Comparison of ENCODE assay signal across 7 mouse cellular contexts in genomic region chr16:17759813-17760321, GRCm38 (mm10). TPM values are rescaled to one million over a fixed set of nuclear protein-coding genes. Genes with fewer than 3 reads are reported as not detected.
DNase-seq lines count a peak whose midpoint lies in the region; ATAC-seq and TF ChIP-seq lines count a peak whose summit lies in the region.

No protein-coding gene starts in this region.

- H3K27ac ChIP-seq in forebrain, embryonic 14.5 days (ENCODE audit: low read depth, low read length), result peak overlapping the region; percentile 79
- H3K27ac ChIP-seq in lung, embryonic 14.5 days (ENCODE audit: low read depth), result peak overlapping the region; percentile 68; the same call in 1 of the 2 replicates

- H3K9ac ChIP-seq in forebrain, embryonic 14.5 days (ENCODE audit: low read length), result peak overlapping the region; percentile 89
- H3K9ac ChIP-seq in lung, embryonic 14.5 days, result peak overlapping the region; percentile 87

- peak; percentile 46 for DNase-seq in R1 (ENCODE audit: low read depth, low spot score)
- peak; percentile 54 for DNase-seq in cerebellum, adult 11 months
- peak; percentile 45 for DNase-seq in forebrain, embryonic 14.5 days (ENCODE audit: low spot score)
- DNase-seq in heart, postnatal 36 days, result peak; percentile 52 to 70
- DNase-seq in layer of hippocampus, adult 18-20 months (ENCODE audit: low spot score in 2 of 2), result peak; percentile 15 to 47
- DNase-seq in lung, embryonic 14.5 days, result peak; percentile 62
- DNase-seq in ovary, postnatal 36 days (ENCODE audit: low spot score), result peak; percentile 54

- no peaks in the 10 kb centered on the region for H3K9me3 ChIP-seq in forebrain, embryonic 14.5 days (replicated peaks; ENCODE audit: control insufficient read depth, low read length)
- no peaks in the 10 kb centered on the region for H3K9me3 ChIP-seq in lung, embryonic 14.5 days (ENCODE audit: low read depth, low read length)

- intact Hi-C loops in heart, postnatal 36 days (cut with DNase I), result loop anchor here (2.0 kb wide), 1 partner anchor 33 kb away; no protein-coding TSS in a partner anchor

- peaks cover 5% of the 10 kb centered on the region; the same call in 1 of the 2 replicates for H3K4me1 ChIP-seq in forebrain, embryonic 14.5 days (ENCODE audit: control insufficient read depth, insufficient read depth, low read length)
- 0 out of 2 replicates have a peak, but pooled peaks cover 5% of the 10 kb centered on the region for H3K4me1 ChIP-seq in lung, embryonic 14.5 days (ENCODE audit: insufficient read depth)

- peak overlapping the region; percentile 92 for H3K4me2 ChIP-seq in forebrain, embryonic 14.5 days (ENCODE audit: low read length)
- H3K4me2 ChIP-seq in lung, embryonic 14.5 days, result peak overlapping the region; percentile 91

- no peaks in the 10 kb centered on the region for H3K27me3 ChIP-seq in forebrain, embryonic 14.5 days (replicated peaks; ENCODE audit: control insufficient read depth, insufficient read depth, low read length)
- no peaks in the 10 kb centered on the region for H3K27me3 ChIP-seq in lung, embryonic 14.5 days (ENCODE audit: insufficient read depth, low read length)

- peaks cover 5% of the 10 kb centered on the region; the same call in 1 of the 2 replicates for H3K36me3 ChIP-seq in forebrain, embryonic 14.5 days (ENCODE audit: control insufficient read depth, insufficient read depth, low read length)
- peaks cover 15% of the 10 kb centered on the region for H3K36me3 ChIP-seq in lung, embryonic 14.5 days (ENCODE audit: insufficient read depth)

- TF ChIP-seq CTCF in lung, embryonic 14.5 days (IDR thresholded peaks at IDR 0.05; ENCODE audit: low read depth), result no peak

- ATAC-seq in forebrain, embryonic 14.5 days, result peak; percentile 49
- ATAC-seq in lung, embryonic 14.5 days (ENCODE audit: insufficient read depth), result peak; percentile 57

- 3% methylated on average over 51 of the region's 54 CpGs for WGBS in forebrain, embryonic 14.5 days
- under 1% methylated on average over 54 of the region's 54 CpGs for WGBS in lung, embryonic 14.5 days

- peak overlapping the region; percentile 68 for H3K4me3 ChIP-seq in forebrain, embryonic 14.5 days (ENCODE audit: low read depth, low read length)
- H3K4me3 ChIP-seq in lung, embryonic 14.5 days (ENCODE audit: low read depth, low read length), result peak overlapping the region; percentile 67

RNA-seq across cellular contexts. Expression of gene Klhl22, which starts 0.4 kb away (rescaled TPM):
- polyA plus RNA-seq in forebrain, embryonic 14.5 days (2014; fragmentation: Nextera tagmentation; extraction: Ambion mirVana), result 68.2 and 71.9 TPM in 2 replicates
- 10 to 100 TPM; 17.2 to 20.2 TPM for total RNA-seq in heart, postnatal 36 days (2021)
- total RNA-seq in layer of hippocampus, adult 18-20 months (2021), result 100 to 1,000 TPM in 1 of 2 experiments, 10 to 100 TPM in 1; 86.9 to 100 TPM
- 67.0 and 70.7 TPM in 2 replicates for polyA plus RNA-seq in lung, embryonic 14.5 days (2014; fragmentation: Nextera tagmentation; extraction: Ambion mirVana)

RNA-seq across cellular contexts. Expression of gene Med15, which starts 27.2 kb away (rescaled TPM):
- polyA plus RNA-seq in forebrain, embryonic 14.5 days (2014; fragmentation: Nextera tagmentation; extraction: Ambion mirVana), result 23.4 and 31.8 TPM in 2 replicates
- total RNA-seq in heart, postnatal 36 days (2021), result 10 to 100 TPM; 26.2 to 26.6 TPM
- 10 to 100 TPM; 68.5 to 76.3 TPM for total RNA-seq in layer of hippocampus, adult 18-20 months (2021)
- 40.8 and 46.0 TPM in 2 replicates for polyA plus RNA-seq in lung, embryonic 14.5 days (2014; fragmentation: Nextera tagmentation; extraction: Ambion mirVana)

RNA-seq across cellular contexts. Expression of gene Scarf2, which starts 37.2 kb away (rescaled TPM):
- polyA plus RNA-seq in forebrain, embryonic 14.5 days (2014; fragmentation: Nextera tagmentation; extraction: Ambion mirVana), result 0.89 and 1.1 TPM in 2 replicates
- total RNA-seq in heart, postnatal 36 days (2021), result 1 to 10 TPM; 4.5 to 4.9 TPM
- 1 to 10 TPM; 1.5 to 2.5 TPM for total RNA-seq in layer of hippocampus, adult 18-20 months (2021)
- polyA plus RNA-seq in lung, embryonic 14.5 days (2014; fragmentation: Nextera tagmentation; extraction: Ambion mirVana), result 32.7 and 36.3 TPM in 2 replicates

Comparison
In these comparisons a context has a peak if more than half of its experiments do, and no peak if none do; other contexts are left out.
1. Peak in every context shown above with its lines: DNase-seq, ATAC-seq, H3K4me3 ChIP-seq and H3K27ac ChIP-seq.
2. RNA of gene Klhl22, which starts 0.4 kb away (total RNA-seq): 86.9 to 100 TPM in layer of hippocampus, adult 18-20 months; 17.2 to 20.2 TPM in heart, postnatal 36 days; every median in the first group is over 4 times any median in the second.